9 mouse cellular contexts compared by ENCODE assay signal in genomic region chr15:77817417-77817816, GRCm38 (mm10). TPM values are rescaled to one million over a fixed set of nuclear protein-coding genes. Genes with fewer than 3 reads are reported as not detected.
DNase-seq lines count a peak whose midpoint lies in the region; ATAC-seq lines count a peak whose summit lies in the region.
"Had no signal": no experiment of that assay in that cellular context is flagged by ENCODE, and none has a peak within 500 bp of the region (broad histone marks: within the 10 kb centered on the region; RNA-seq: fewer than 3 reads in every experiment).

No protein-coding gene starts in this region.

- peak overlapping the region; percentile 24; the same call in 1 of the 2 replicates for H3K27ac ChIP-seq in liver, embryonic 11.5 days (ENCODE audit: low read depth, low read length)
- peak overlapping the region; percentile 36; the same call in 1 of the 2 replicates for H3K27ac ChIP-seq in embryonic facial prominence, embryonic 15.5 days (replicated peaks)
- H3K27ac ChIP-seq in macrophage: peak overlapping the region; percentile 85; the same call in 1 of the 2 replicates

- 59% methylated on average over 7 of the region's 7 CpGs for WGBS in liver, embryonic 11.5 days
- WGBS in embryonic facial prominence, embryonic 15.5 days: 56% methylated on average over 7 of the region's 7 CpGs
- 22% methylated on average over 7 of the region's 7 CpGs for WGBS in macrophage (ENCODE audit: missing documents)

- peaks cover 77% of the 10 kb centered on the region for H3K4me1 ChIP-seq in liver, embryonic 11.5 days (replicated peaks; ENCODE audit: control insufficient read depth, insufficient read depth, low read length)
- H3K4me1 ChIP-seq in embryonic facial prominence, embryonic 15.5 days: peaks cover 86% of the 10 kb centered on the region

- peak overlapping the region; percentile 8; the same call in 1 of the 2 replicates for H3K4me2 ChIP-seq in liver, embryonic 11.5 days
- H3K4me2 ChIP-seq in embryonic facial prominence, embryonic 15.5 days (replicated peaks): no peak overlapping the region

- peak; percentile 53 to 60 for DNase-seq in cerebellum, postnatal 25 days
- no peak for DNase-seq in cerebellum, postnatal 14 days
- no peak for DNase-seq in liver, embryonic 11.5 days (ENCODE audit: low spot score)
- no peak for DNase-seq in liver
- DNase-seq in thymus, postnatal 0 days (ENCODE audit: low spot score): no peak
- DNase-seq: adrenal gland, postnatal 10 days had no signal

- H3K9me3 ChIP-seq in liver, embryonic 11.5 days (ENCODE audit: control insufficient read depth, low read length): no peaks in the 10 kb centered on the region
- H3K9me3 ChIP-seq in embryonic facial prominence, embryonic 15.5 days (replicated peaks): no peaks in the 10 kb centered on the region

- peaks cover 100% of the 10 kb centered on the region for H3K79me2 ChIP-seq in macrophage (ENCODE audit: inconsistent target)

- no peak overlapping the region for H3K9ac ChIP-seq in liver, embryonic 11.5 days (ENCODE audit: low read depth, low read length)
- no peak overlapping the region for H3K9ac ChIP-seq in embryonic facial prominence, embryonic 15.5 days

- no peak for ATAC-seq in liver, embryonic 11.5 days (replicated peaks; ENCODE audit: low FRiP score)
- ATAC-seq in embryonic facial prominence, embryonic 15.5 days (ENCODE audit: insufficient number of reproducible peaks, low FRiP score, low TSS enrichment, low read depth): no peak
- no peak for ATAC-seq in erythroid progenitor cell, adult 5-6 weeks (replicated peaks; ENCODE audit: low FRiP score, poor library complexity, severe bottlenecking)

- no peaks in the 10 kb centered on the region for H3K27me3 ChIP-seq in liver, embryonic 11.5 days (replicated peaks; ENCODE audit: control insufficient read depth, insufficient read depth, low read length)
- no peaks in the 10 kb centered on the region for H3K27me3 ChIP-seq in embryonic facial prominence, embryonic 15.5 days

- no peak overlapping the region for H3K4me3 ChIP-seq in liver, embryonic 11.5 days (ENCODE audit: low read depth, low read length)
- no peak overlapping the region for H3K4me3 ChIP-seq in embryonic facial prominence, embryonic 15.5 days (replicated peaks)
- no peak overlapping the region for H3K4me3 ChIP-seq in macrophage (ENCODE audit: inconsistent target)

- H3K36me3 ChIP-seq in liver, embryonic 11.5 days (ENCODE audit: control insufficient read depth, insufficient read depth, low read length): peaks cover 5% of the 10 kb centered on the region; the same call in 1 of the 2 replicates
- H3K36me3 ChIP-seq in embryonic facial prominence, embryonic 15.5 days: peaks cover 7% of the 10 kb centered on the region
- peaks cover 7% of the 10 kb centered on the region for H3K36me3 ChIP-seq in macrophage (ENCODE audit: inconsistent target)

RNA-seq across cellular contexts. Expression of gene Myh9, which starts 24.6 kb away (rescaled TPM):
- polyA plus RNA-seq in liver, embryonic 11.5 days (2014; fragmentation: Nextera tagmentation; extraction: Ambion mirVana): 49.8 and 53.0 TPM in 2 replicates
- 41.1 and 41.7 TPM in 2 replicates for polyA plus RNA-seq in embryonic facial prominence, embryonic 15.5 days (2015; fragmentation: Nextera tagmentation; extraction: Ambion mirVana)
- 100 to 1,000 TPM; 116 to 655 (median 298) TPM for total RNA-seq in macrophage (2018; cell fraction: chromatin; rRNA removed)
- total RNA-seq in macrophage (2018; cell fraction: cytosol; rRNA removed): 100 to 1,000 TPM; 130 to 278 (median 207) TPM
- total RNA-seq in macrophage (2018; cell fraction: nucleus; rRNA removed): 100 to 1,000 TPM; 203 to 600 (median 357) TPM
- polyA plus RNA-seq in macrophage (2018): 130 to 219 TPM (median 188 TPM) in 3 replicates
- total RNA-seq in erythroid progenitor cell, adult 5-6 weeks (2015; ENCODE audit: low replicate concordance): 104 and 105 TPM in 2 replicates
- total RNA-seq in erythroid progenitor cell, adult 5-6 weeks (2017; ENCODE audit: low replicate concordance): 198 and 213 TPM in 2 replicates
- polyA plus RNA-seq in thymus, postnatal 0 days (2015; fragmentation: Nextera tagmentation; extraction: Ambion mirVana): 62.3 and 71.0 TPM in 2 replicates

Comparison
In these comparisons a context has a peak if more than half of its experiments do, and no peak if none do; other contexts are left out.
1. DNase-seq: peak in cerebellum, postnatal 25 days (2 of 2); none in cerebellum, postnatal 14 days (0 of 2), liver, embryonic 11.5 days (single experiment), liver (single experiment) and thymus, postnatal 0 days (single experiment).
2. H3K27ac ChIP-seq: peak in every context shown above with its lines; median percentile 85 in macrophage; 36 in embryonic facial prominence, embryonic 15.5 days; 24 in liver, embryonic 11.5 days.